In the genomic region with DNA sequence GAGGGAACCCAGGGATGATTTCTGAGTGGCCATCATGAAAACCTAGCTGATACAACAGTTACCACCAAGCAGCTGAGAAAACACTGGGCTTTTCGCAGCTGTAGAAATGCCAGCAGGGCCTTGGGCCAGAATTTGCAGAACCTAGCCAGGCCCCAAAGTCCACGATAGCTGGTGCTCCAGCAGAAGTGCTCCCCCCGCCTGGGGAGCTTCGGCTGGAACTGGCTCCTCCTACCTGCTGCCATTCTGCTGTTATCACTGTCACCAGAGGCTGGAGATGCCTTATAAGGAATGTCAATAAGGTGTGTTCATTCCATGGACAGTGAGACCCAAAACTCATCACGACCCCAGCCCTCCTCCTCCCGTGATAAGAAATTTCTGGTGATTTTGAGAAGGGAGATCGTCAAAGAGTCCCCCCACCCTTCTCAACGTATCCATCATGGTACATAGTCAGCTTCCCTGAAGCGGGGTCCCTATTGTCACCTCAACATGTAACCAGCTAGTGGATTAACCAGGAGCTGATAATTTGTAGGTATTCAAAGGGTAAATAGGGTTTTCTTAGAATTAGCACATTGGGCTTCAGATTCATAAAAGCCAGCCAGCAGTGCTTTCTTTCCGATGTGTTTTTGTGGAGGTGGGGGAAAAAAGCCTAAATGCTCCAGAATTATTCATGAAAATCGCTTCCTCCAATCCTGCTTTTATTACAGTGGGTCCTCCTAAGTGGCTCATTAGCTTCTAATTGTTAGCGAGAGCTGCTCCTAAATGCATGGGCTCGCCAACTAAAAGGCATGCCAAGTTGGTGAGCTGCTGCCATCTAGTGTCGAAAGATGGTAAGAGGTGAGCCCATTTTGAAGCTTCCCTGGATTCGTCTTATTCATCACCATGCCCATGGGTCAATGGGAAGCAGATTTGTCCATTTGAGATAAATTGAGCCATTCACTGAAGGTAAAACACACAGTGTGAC, we compare ENCODE assay signal across 7 mouse cellular contexts. TPM values are rescaled to one million over a fixed set of nuclear protein-coding genes. Genes with fewer than 3 reads are reported as not detected.
DNase-seq lines count a peak whose midpoint lies in the region; ATAC-seq lines count a peak whose summit lies in the region.

No protein-coding gene starts in this region.

- no peaks in the 10 kb centered on the region for H3K36me3 ChIP-seq in intestine, embryonic 14.5 days (ENCODE audit: control insufficient read depth, insufficient read depth, low read length)
- H3K36me3 ChIP-seq in midbrain, embryonic 11.5 days (ENCODE audit: control insufficient read depth, insufficient read depth, low read length) = no peaks in the 10 kb centered on the region

- no peak overlapping the region for H3K27ac ChIP-seq in intestine, embryonic 14.5 days (ENCODE audit: low read depth)
- no peak overlapping the region for H3K27ac ChIP-seq in midbrain, embryonic 11.5 days (ENCODE audit: low read depth, low read length)

- H3K9ac ChIP-seq in intestine, embryonic 14.5 days (ENCODE audit: low read length) = no peak overlapping the region
- H3K9ac ChIP-seq in midbrain, embryonic 11.5 days (ENCODE audit: low read length) = 0 out of 2 replicates have a peak overlapping the region, but pooled peaks have one; percentile 20

- peak overlapping the region; percentile 33; the same call in 1 of the 2 replicates for H3K4me2 ChIP-seq in intestine, embryonic 14.5 days (ENCODE audit: low read length)
- peak overlapping the region; percentile 2; the same call in 1 of the 2 replicates for H3K4me2 ChIP-seq in midbrain, embryonic 11.5 days

- no peak for ATAC-seq in intestine, embryonic 14.5 days (replicated peaks; ENCODE audit: low FRiP score, low TSS enrichment, low read depth)
- peak; percentile 78 for ATAC-seq in midbrain, embryonic 11.5 days (ENCODE audit: low FRiP score)

- H3K9me3 ChIP-seq in intestine, embryonic 14.5 days (ENCODE audit: control insufficient read depth, low read length) = no peaks in the 10 kb centered on the region
- H3K9me3 ChIP-seq in midbrain, embryonic 11.5 days (ENCODE audit: control insufficient read depth, low read length) = no peaks in the 10 kb centered on the region

- DNase-seq in adrenal gland, adult 2 months = peak; percentile 79
- peak; percentile 92 for DNase-seq in embryo, embryonic 10 days (ENCODE audit: low spot score)
- peak; percentile 54 for DNase-seq in gastrocnemius, postnatal 14 days
- DNase-seq in intestine, embryonic 14.5 days (ENCODE audit: low spot score) = peak; percentile 90
- DNase-seq in left cerebral cortex, postnatal 14 days (ENCODE audit: low spot score in 2 of 2) = peak; percentile 82 to 91
- peak; percentile 99 for DNase-seq in midbrain, embryonic 11.5 days (ENCODE audit: low spot score, missing footprints)
- peak; percentile 53 to 65 for DNase-seq in right cerebral cortex, postnatal 36 days (ENCODE audit: low spot score in 2 of 2)

- 37% methylated on average over 15 of the region's 15 CpGs for WGBS in intestine, embryonic 14.5 days
- 41% methylated on average over 15 of the region's 15 CpGs for WGBS in midbrain, embryonic 11.5 days

- no peaks in the 10 kb centered on the region for H3K27me3 ChIP-seq in intestine, embryonic 14.5 days (replicated peaks; ENCODE audit: control insufficient read depth, insufficient read depth, low read length)
- no peaks in the 10 kb centered on the region for H3K27me3 ChIP-seq in midbrain, embryonic 11.5 days (ENCODE audit: control insufficient read depth, insufficient read depth, low read length)

- H3K4me1 ChIP-seq in intestine, embryonic 14.5 days (replicated peaks; ENCODE audit: control insufficient read depth, insufficient read depth, low read length) = 0 out of 2 replicates have a peak, but pooled peaks cover 3% of the 10 kb centered on the region
- H3K4me1 ChIP-seq in midbrain, embryonic 11.5 days (ENCODE audit: control insufficient read depth, insufficient read depth, low read length) = no peaks in the 10 kb centered on the region; the same call in 1 of the 2 replicates

- no peak overlapping the region for H3K4me3 ChIP-seq in intestine, embryonic 14.5 days (ENCODE audit: low read depth, low read length)
- no peak overlapping the region for H3K4me3 ChIP-seq in midbrain, embryonic 11.5 days (ENCODE audit: low read depth, low read length)

- intact Hi-C loops in gastrocnemius, postnatal 14 days (cut with DNase I; ENCODE audit: low total_unique reads) = loop anchor here (5.0 to 10.0 kb wide), 3 partner anchors 170 to 202 kb away; no protein-coding TSS in a partner anchor
- intact Hi-C loops in left cerebral cortex, postnatal 14 days (cut with DNase I) = loop anchor here (2.0 to 5.0 kb wide), 4 partner anchors 190 to 895 kb away; no protein-coding TSS in a partner anchor

RNA-seq across cellular contexts. Expression of gene Armh2, which starts 54.0 kb away (rescaled TPM):
- not detected for total RNA-seq in adrenal gland, adult 2 months (2021)
- not detected in 2 replicates for polyA plus RNA-seq in adrenal gland, adult 2 months (2012; rRNA removed)
- total RNA-seq in gastrocnemius, postnatal 14 days (2021) = not detected
- not detected in 2 replicates for polyA plus RNA-seq in intestine, embryonic 14.5 days (2014; fragmentation: Nextera tagmentation; extraction: Ambion mirVana)
- under 1 TPM in 1 of 2 experiments, not detected in 1; 0.40 TPM for total RNA-seq in left cerebral cortex, postnatal 14 days (2021)
- polyA plus RNA-seq in midbrain, embryonic 11.5 days (2014; fragmentation: Nextera tagmentation; extraction: Ambion mirVana) = 0.26 TPM in 1 of 2 replicates, not detected in the other
